Mouse (Mus musculus) gastrocnemius, adult 8-10 months (tissue): ENCODE results near the gene Zdhhc13. TPM values are rescaled to one million over a fixed set of nuclear protein-coding genes. Genes with fewer than 3 reads are reported as not detected.

Experiments
- DNase-seq, 2 experiments: peaks; one replicate each; pipeline ENCODE4 v3.0.0; 2022; ENCODE audit warnings: low spot score in 2 of 2
- total RNA-seq, 4 experiments: library from RNA; stranded (reverse); gene quantifications; 2 replicates each; pipeline ENCODE4 v1.2.4; 2022

Zdhhc13 gene
- total RNA-seq, 4 experiments from 2014 or later, result 2.9 to 4.6 (median 3.6) TPM

- no peak for DNase-seq
These were observed 52.7 kb downstream of the Zdhhc13 start for GRCm38 (mm10) chr7:48841538-48841937.

GRCm38 (mm10) chr7:48842353-48842752 is 53.5 kb downstream of the Zdhhc13 start:
- no peak for DNase-seq

- no peak for DNase-seq
These were observed 54.7 kb downstream of the Zdhhc13 start for GRCm38 (mm10) chr7:48843541-48843940.

- DNase-seq, result peak in 1 of 2 experiments; percentile 6
These were observed 56.6 kb downstream of the Zdhhc13 start for GRCm38 (mm10) chr7:48845213-48845973.

GRCm38 (mm10) chr7:48846755-48847154 is 58.0 kb downstream of the Zdhhc13 start:
- DNase-seq, result no peak

GRCm38 (mm10) chr7:48847820-48848650 is 59.2 kb downstream of the Zdhhc13 start, which contains the start of gene Csrp3:
Gene Csrp3 (minus strand): TSS chr7:48848033.
- DNase-seq, result no peak

GRCm38 (mm10) chr7:48851529-48852104 is 62.8 kb downstream of the Zdhhc13 start:
- no peak for DNase-seq

GRCm38 (mm10) chr7:48853496-48853895 is 64.7 kb downstream of the Zdhhc13 start:
- no peak for DNase-seq

GRCm38 (mm10) chr7:48855461-48855860 is 66.7 kb downstream of the Zdhhc13 start:
- DNase-seq, result no peak

GRCm38 (mm10) chr7:48858257-48858656 is 69.5 kb downstream of the Zdhhc13 start:
- DNase-seq, result no peak

GRCm38 (mm10) chr7:48859362-48859761 is 70.6 kb downstream of the Zdhhc13 start:
- DNase-seq, result no peak

GRCm38 (mm10) chr7:48860948-48861347 is 72.1 kb downstream of the Zdhhc13 start:
- DNase-seq, result no peak

- DNase-seq, result no peak
These were observed 73.0 kb downstream of the Zdhhc13 start for GRCm38 (mm10) chr7:48861796-48862195.

- DNase-seq, result no peak
These were observed 75.4 kb downstream of the Zdhhc13 start for GRCm38 (mm10) chr7:48864199-48864598.

GRCm38 (mm10) chr7:48864671-48865458 is 76.1 kb downstream of the Zdhhc13 start:
- no peak for DNase-seq

- no peak for DNase-seq
These were observed 78.8 kb downstream of the Zdhhc13 start for GRCm38 (mm10) chr7:48867576-48867975.

- no peak for DNase-seq
These were observed 81.3 kb downstream of the Zdhhc13 start for GRCm38 (mm10) chr7:48870144-48870543.

GRCm38 (mm10) chr7:48870579-48871180 is 81.9 kb downstream of the Zdhhc13 start:
- no peak for DNase-seq

- DNase-seq, result no peak
These were observed 82.5 kb downstream of the Zdhhc13 start for GRCm38 (mm10) chr7:48871292-48871691.

GRCm38 (mm10) chr7:48875096-48875495 is 86.3 kb downstream of the Zdhhc13 start:
- DNase-seq, result no peak

GRCm38 (mm10) chr7:48876526-48876925 is 87.7 kb downstream of the Zdhhc13 start:
- no peak for DNase-seq
